Mouse (Mus musculus) myocyte (in vitro differentiated cells): Measurements from ENCODE around the gene Lrmda.

ENCODE experiments used
- CEBPB ChIP-seq: IDR thresholded peaks from 2 replicates; pipeline ENCODE4 v1.6.1; 2011; ENCODE audit warnings: mild to moderate bottlenecking, moderate library complexity; ENCODE audit not compliant: poor library complexity, insufficient read depth, severe bottlenecking
- E2F4 ChIP-seq: IDR thresholded peaks from one replicate; pipeline ENCODE4 v1.6.1; 2011; ENCODE audit warnings: mild to moderate bottlenecking, control low read depth, moderate library complexity; ENCODE audit not compliant: insufficient read depth
- MAX ChIP-seq: IDR thresholded peaks from one replicate; pipeline ENCODE4 v1.6.1; 2011; ENCODE audit warnings: low read depth, mild to moderate bottlenecking, control low read depth
- MYOD1 ChIP-seq, 3 experiments: IDR thresholded peaks; one replicate each; pipeline ENCODE4 v1.6.1; 2011; ENCODE audit warnings: control low read depth in 2 of 3, low read depth in 2 of 3, mild to moderate bottlenecking in 2 of 3, moderate library complexity in 1 of 3; ENCODE audit not compliant: insufficient read length in 2 of 3, control insufficient read depth in 1 of 3
- MYOG ChIP-seq, 3 experiments: IDR thresholded peaks; one replicate each; pipeline ENCODE4 v1.6.1; 2011; ENCODE audit warnings: control low read depth in 2 of 3, low read depth in 2 of 3, mild to moderate bottlenecking in 2 of 3; ENCODE audit not compliant: insufficient read length in 2 of 3, control insufficient read depth in 1 of 3, insufficient read depth in 1 of 3
- POLR2A ChIP-seq: IDR thresholded peaks from one replicate; pipeline ENCODE4 v1.6.1; 2011; ENCODE audit warnings: low read depth, mild to moderate bottlenecking, control low read depth, moderate library complexity; ENCODE audit not compliant: insufficient read length
- POLR2AphosphoS2 ChIP-seq: IDR thresholded peaks from one replicate; pipeline ENCODE4 v1.6.1; 2011; ENCODE audit warnings: low read depth, control low read depth; ENCODE audit not compliant: insufficient read length
- REST ChIP-seq: IDR thresholded peaks from one replicate; pipeline ENCODE4 v1.6.1; 2011; ENCODE audit warnings: mild to moderate bottlenecking, control low read depth, moderate library complexity; ENCODE audit not compliant: insufficient read depth, insufficient read length
- SRF ChIP-seq: IDR thresholded peaks from one replicate; pipeline ENCODE4 v1.6.1; 2011; ENCODE audit warnings: low read depth; ENCODE audit not compliant: control insufficient read depth, insufficient read length
- TCF12 ChIP-seq: IDR thresholded peaks from one replicate; pipeline ENCODE4 v1.6.1; 2011; ENCODE audit warnings: mild to moderate bottlenecking, control low read depth; ENCODE audit not compliant: poor library complexity, insufficient read depth, severe bottlenecking
- USF1 ChIP-seq: IDR thresholded peaks from one replicate; pipeline ENCODE4 v1.6.1; 2011; ENCODE audit warnings: low read depth, mild to moderate bottlenecking, control low read depth, moderate library complexity

DNA sequence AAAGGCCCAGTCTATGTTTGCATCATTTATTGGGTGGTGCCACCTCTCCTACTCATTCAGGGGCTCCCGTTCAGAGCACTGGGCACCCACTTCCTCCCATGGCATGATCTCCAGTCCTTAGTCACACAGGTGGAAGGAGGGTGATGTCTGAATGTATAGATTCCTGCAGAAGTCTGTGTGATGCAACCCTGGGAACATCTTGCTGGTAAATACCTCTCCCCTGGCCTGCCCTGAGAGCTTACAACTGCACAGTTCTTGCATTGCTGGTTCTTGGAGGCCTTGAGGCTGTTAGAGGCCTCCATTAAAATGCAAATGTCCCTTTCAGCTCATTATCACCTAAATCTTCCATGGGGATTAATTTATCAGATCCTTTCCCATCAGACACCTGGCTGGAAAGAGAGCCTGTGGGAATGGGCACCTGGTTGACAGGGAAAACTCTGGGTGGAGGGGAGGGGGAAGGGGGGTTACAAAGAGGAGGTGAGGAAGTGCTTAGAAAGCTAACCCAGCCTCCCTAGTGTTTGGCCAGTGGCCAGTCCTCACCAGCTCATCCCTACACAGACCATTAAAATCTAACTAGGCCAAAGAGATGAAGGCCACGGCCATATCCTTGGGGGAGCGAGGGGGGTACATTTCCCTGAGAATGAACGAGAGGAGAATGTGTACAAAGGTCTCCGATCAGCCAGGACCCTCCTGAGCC is 659.6 kb downstream of the Lrmda start:
- TF ChIP-seq POLR2A (no peak), TCF12 (no peak), MAX (no peak), MYOD1 (IDR thresholded peaks at IDR 0.05; ENCODE audit: control insufficient read depth in 1 of 3, insufficient read length in 2 of 3, low read depth in 2 of 3) (no peak), E2F4 (no peak), CEBPB (no peak), POLR2AphosphoS2 (no peak), MYOG (IDR thresholded peaks at IDR 0.05; ENCODE audit: control insufficient read depth in 1 of 3, insufficient read depth in 1 of 3, insufficient read length in 2 of 3, low read depth in 2 of 3) (no peak), USF1 (no peak), REST (no peak), SRF (no peak)
